Mouse (Mus musculus) left cerebral cortex, postnatal 25 days (tissue): ENCODE measurements around the gene Yju2. TPM values are rescaled to one million over a fixed set of nuclear protein-coding genes. Genes with fewer than 3 reads are reported as not detected.

ENCODE experiments used
- DNase-seq, 2 experiments: peaks; one replicate each; pipeline ENCODE4 v3.0.0; 2022; ENCODE audit warnings: low spot score in 2 of 2, mixed read lengths in 1 of 2
- intact Hi-C: fragments of 180-260 bp; cut with DNase I; formaldehyde crosslinking; loops from one replicate; pipeline ENCODE4 v1.15.1; 2025
- total RNA-seq, 2 experiments: library from RNA; stranded (reverse); gene quantifications; 2 replicates each; pipeline ENCODE4 v1.2.3; 2021

Gene Yju2
- total RNA-seq, 2 experiments from 2014 or later: 15.0 to 15.3 TPM

DNA sequence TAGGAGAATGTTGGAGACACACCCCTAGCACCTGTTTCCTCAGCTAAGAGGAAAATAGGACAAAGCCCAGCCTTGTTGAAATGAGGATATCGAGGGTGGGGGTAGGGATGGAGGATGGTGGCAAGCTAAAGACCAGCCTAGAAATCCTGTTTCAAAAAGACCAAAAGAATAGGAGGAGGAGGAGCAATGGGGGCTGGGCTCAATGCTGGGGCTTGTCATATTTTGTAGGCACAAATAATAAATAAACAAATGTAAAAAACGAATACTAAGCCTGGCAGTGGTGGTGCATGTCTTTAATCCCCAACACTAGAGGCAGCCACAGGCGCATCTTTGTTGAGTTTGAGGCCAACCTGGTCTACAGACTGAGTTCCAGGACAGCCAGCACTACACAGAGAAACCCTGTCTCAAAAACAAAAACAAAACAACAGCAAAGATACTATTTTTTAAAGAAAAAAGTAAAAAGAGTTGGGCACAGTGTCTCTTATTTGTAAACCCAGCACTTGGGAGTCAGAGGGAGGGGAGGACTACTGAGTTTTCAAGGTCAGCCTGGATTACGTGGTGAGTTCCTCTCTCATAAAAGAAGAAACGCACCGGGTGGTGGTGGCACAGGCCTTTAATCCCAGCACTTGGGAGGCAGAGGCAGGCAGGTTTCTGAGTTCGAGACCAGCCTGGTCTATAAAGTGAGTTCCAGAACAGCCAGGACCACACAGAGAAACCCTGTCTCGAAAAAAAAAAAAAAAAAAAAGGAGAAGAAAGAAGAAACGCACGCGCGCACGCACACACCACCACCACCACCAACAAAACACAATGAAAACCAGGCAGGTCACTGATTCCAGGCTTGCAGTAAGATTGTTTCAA, 944 bp upstream of the Yju2 start:
- intact Hi-C loops: loop anchor here (5.0 kb wide), 2 partner anchors 119 to 256 kb away; partner anchors contain the start of genes Hdgfl2 and Ubxn6

DNA sequence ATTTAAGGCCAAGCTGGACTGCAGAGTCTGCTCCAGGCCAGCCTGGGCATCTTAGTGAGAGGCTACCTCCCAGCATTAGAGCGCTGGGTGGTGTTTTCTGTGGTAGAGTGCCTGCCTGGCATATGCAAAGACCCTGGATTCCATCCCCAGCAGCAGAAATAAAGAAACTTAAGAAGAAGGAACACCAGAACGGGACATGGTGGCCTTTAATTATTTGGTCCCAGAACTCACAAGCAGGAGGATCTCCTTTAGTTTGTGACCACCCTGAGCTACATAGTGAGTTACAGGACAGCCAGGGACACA, 364 bp upstream of the Yju2 start:
- no peak for DNase-seq
- intact Hi-C loops: loop anchor here (5.0 kb wide), 2 partner anchors 119 to 256 kb away; partner anchors contain the start of genes Hdgfl2 and Ubxn6

More for the DNA sequence above, 944 bp upstream of the Yju2 start:
- DNase-seq: no peak

- no peak for DNase-seq
- intact Hi-C loops: loop anchor here (5.0 kb wide), 2 partner anchors 117 to 258 kb away; partner anchors contain the start of genes Hdgfl2 and Ubxn6
Observed at GRCm38 (mm10) chr17:55959946-55960740, 1.2 kb downstream of the Yju2 start.

- intact Hi-C loops: no loop called here
Observed at GRCm38 (mm10) chr17:55960791-55961190, 1.9 kb downstream of the Yju2 start.

GRCm38 (mm10) chr17:55961631-55962030, 2.7 kb downstream of the Yju2 start:
- no peak for DNase-seq

More at GRCm38 (mm10) chr17:55960791-55961190, 1.9 kb downstream of the Yju2 start:
- DNase-seq: no peak

DNA sequence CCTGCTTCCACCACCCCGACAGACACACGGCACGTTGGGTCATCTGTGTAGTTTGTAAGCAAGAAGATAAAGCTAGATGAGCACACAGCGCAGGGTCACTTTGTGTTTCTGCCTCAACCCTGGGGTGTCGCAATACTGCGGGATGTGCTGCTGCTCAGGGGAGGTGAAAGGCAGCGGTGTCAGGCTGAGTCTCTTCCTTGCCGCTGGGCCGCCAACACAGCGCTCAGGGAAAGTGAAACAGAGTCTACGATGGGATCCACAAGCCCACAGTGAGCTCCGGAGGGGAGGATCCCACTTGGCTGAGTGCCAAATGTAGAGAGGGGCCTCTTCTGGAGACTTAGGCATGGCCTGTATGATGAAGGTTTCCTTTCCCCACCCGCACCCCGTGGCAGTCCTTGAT, 4.3 kb downstream of the Yju2 start:
- no peak for DNase-seq
- intact Hi-C loops: no loop called here

More at GRCm38 (mm10) chr17:55961631-55962030, 2.7 kb downstream of the Yju2 start:
- intact Hi-C loops: no loop called here

GRCm38 (mm10) chr17:55964496-55964895, 5.6 kb downstream of the Yju2 start:
- intact Hi-C loops: no loop called here

GRCm38 (mm10) chr17:55964996-55965395, 6.1 kb downstream of the Yju2 start:
- intact Hi-C loops: no loop called here
- DNase-seq: no peak

More at GRCm38 (mm10) chr17:55964496-55964895, 5.6 kb downstream of the Yju2 start:
- DNase-seq: no peak

DNA sequence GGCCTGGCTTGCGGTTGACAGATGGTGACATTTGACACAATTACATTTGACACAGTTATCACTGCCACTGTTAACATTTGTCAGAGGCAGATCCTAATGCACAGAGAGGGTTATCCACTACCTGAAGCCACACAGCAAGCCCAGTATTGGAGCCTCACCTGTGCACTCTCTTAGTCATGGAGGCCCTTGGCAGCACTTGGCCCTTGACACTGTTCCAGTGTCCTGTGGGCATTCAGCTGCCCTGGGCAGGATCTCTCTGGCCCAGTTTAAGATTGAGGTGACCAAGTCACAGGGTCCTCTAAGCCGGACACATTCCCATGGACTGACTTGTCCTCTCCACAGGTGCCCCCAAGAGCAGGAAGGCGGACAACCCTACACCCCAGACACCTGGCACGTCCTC, 8.3 kb downstream of the Yju2 start:
- intact Hi-C loops: no loop called here

DNA sequence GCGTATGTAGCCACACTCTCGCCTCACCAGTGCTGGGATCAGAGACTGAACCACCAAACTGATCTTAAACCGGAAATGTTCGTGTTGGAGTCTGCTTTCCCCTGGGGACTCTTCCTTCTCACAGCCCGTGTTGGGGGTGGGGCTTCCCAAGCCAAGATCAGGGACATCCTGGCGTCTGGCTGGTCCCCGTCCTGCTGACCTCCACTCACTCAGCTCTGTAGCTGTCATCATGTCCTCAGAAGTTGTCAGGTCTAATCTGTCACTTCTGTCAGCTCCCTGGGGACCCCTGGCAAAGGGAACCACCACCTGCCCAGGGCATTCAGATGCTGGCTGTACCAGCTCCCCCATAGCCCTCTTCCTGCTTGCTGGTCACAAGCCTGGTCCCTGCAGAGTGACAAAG, 9.3 kb downstream of the Yju2 start:
- intact Hi-C loops: no loop called here
- no peak for DNase-seq

More for the DNA sequence above, 8.3 kb downstream of the Yju2 start:
- DNase-seq: no peak

GRCm38 (mm10) chr17:55969560-55969959, 10.7 kb downstream of the Yju2 start:
- peak in 1 of 2 experiments; percentile 44 for DNase-seq
- intact Hi-C loops: no loop called here

GRCm38 (mm10) chr17:55969966-55970891, 11.3 kb downstream of the Yju2 start, which contains the start of gene Shd:
Gene Shd (plus strand): TSS chr17:55970467.
- intact Hi-C loops: no loop called here
- no peak for DNase-seq

DNA sequence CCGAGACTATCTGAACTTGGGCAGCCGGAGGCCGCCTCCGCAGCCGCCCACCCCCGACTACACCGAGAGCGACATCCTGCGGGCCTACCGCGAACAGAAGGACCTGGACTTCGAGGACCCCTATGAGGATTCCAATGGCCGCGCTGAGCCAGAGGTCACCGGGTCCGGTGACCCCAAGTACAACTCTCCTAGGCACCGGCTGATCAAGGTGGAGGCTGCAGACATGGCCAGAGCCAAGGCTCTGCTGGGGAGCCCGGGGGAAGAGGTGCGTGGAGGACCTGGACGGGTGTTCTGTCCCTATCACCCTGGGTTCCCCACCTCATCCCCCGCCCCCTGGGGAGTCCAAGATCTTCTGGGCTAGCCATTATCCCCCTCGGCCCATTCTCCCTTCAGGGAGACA, 12.6 kb downstream of the Yju2 start:
- no peak for DNase-seq
- intact Hi-C loops: no loop called here

DNA sequence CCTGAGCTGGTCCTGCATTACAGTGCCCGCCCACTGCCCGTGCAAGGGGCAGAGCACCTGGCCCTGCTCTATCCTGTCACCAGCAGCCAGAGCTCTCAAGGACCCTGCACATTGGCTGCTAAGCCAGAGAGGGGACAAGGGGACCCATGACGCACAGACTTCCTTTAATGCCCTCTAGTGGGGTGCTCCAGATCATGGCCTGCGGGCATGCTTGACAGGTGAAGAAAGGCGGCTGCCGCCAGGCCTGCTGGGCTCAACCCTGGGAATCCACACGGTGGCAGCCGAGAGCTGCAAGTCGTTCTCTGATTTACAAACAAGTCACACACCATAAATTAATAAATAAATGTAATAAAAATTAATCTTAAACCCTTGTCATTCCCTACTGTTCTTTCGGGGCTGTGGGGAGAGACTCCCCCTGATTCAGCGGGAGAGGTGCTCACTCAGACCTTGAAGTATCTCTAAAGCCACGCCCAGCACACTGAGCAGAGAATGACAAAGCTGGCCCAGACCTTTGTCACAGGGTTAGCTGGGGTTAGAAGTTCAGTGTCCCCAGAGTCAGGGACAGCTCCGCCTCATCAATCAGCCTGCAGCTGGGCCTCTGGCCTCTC, 17.5 kb downstream of the Yju2 start:
- peak; percentile 64 to 72 for DNase-seq
- intact Hi-C loops: loop anchor here (2.0 kb wide), 1 partner anchor 34 kb away; no protein-coding TSS in a partner anchor

DNA sequence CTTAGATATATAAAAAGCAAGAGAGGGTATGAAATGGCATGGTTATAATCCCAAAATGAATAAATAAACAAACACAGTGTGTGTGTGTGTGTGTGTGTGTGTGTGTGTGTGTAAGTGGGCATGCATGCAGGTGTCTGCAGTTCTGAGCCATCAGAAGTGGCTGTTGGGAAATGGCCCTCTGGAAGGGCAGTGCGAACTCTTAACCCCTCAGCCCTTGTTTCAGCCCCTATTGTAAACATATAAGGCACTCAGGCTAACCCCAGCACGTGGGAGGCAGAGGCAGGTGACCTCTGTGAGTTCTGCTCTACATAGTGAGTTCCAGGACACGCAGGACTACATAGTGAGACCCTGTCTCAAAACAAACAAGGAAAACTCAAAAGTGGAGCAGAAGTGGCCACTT, 18.4 kb downstream of the Yju2 start:
- DNase-seq: no peak
- intact Hi-C loops: loop anchor here (2.0 kb wide), 1 partner anchor 34 kb away; no protein-coding TSS in a partner anchor

DNA sequence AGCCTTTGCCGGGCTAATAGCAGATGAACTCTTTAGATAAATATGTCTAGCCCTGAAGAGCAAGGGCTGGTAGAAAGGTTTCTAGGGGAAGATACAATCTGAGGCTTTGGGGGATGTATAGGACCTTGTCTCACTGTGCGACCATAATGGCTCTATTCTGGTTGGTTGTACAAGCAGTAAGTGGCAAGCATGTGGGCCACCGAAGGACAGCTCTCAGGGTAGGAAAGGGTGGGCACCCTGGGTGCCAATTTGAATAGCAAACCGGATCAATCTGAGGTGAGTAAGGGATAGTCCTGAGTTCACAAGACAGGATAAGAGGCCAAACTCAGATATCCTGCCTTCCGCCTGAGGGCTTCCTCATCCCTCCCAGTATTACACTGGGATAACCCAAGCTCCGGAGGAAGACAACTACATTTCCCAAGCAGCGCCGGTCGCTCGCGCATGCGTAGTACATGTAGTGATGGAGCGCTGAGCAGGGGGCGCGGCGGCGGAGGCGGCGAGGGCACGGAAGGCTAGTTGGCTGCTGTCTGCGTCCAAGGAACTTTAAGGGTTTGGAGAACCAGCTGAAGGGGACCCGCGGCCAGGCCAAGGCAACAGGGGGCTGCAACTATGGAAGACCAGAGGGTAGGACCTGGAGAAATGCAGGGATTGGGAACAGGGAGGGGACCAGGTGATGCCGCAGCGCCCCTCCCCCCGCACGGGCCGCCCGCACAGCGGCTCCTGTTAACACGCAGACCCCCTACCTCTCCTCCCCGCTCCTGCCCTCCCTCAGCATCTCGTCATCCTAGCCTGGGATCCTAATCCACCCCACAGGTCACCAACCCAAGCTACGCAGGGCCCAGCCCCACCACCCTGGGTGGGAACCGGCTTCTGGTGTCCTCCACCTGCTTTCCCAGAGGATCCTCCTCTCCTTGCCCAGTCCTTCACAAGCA, 27.4 kb downstream of the Yju2 start, which contains the start of gene Fsd1:
Fsd1 (plus strand) TSS at position 480 of the 932 bp plus-strand sequence.
- peak; percentile 85 to 92 for DNase-seq
- intact Hi-C loops: no loop called here

- intact Hi-C loops: no loop called here
- DNase-seq: no peak
Observed at GRCm38 (mm10) chr17:55990278-55990898, 31.5 kb downstream of the Yju2 start.
